Mouse (Mus musculus): ENCODE results near the gene Rnf167.

DNA sequence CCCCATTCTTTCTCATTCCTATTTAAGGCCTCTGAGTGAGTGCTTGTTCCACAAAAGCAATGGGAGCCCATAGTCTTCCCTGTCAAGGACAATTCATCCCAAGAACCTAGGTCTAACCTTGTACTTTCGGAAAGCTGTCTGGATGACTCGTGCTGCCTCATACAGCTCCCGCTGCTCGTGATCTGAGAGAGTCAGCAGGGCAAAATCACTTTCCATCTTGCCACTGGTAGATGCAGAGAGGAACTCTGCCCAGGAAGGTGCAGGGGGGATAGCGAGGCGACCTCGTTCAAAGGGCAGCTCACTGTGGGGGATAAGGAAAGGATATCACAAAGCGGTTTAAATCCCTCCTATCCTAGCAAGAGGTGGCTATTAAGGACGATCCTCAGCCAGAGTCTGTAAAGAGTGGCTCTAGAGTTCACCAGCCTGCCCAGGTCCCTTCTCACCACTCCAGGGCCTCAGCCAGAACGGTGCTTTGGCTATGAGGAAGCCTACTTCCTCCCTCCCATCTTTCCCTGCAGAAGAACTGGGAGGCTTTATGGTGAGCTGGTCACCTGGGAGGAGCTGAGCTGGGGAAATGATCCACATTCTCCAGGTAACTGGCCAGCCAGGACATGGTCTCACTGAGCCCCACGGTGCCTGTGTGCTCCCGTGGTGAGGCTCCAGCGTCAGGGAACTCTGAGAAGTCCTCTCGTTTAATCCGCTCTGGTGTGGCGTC, 24.5 kb downstream of the Rnf167 start:
- TF ChIP-seq CTCF (IDR thresholded peaks at IDR 0.05; ENCODE audit: borderline replicate concordance, control insufficient read depth, extremely low read depth, insufficient read depth, low read length, poor library complexity) (no peak), POLR2A (IDR thresholded peaks at IDR 0.05; ENCODE audit: control insufficient read depth, extremely low read depth, insufficient read depth, low read length, poor library complexity) (no peak)
